Mouse (Mus musculus) layer of hippocampus, adult 2 months (tissue): ENCODE results near the gene Lama2. TPM values are rescaled to one million over a fixed set of nuclear protein-coding genes. Genes with fewer than 3 reads are reported as not detected.

Source experiments
- DNase-seq, 2 experiments: peaks; one replicate each; pipeline ENCODE4 v3.0.0; 2022; ENCODE audit warnings: low spot score in 2 of 2
- H3K27ac ChIP-seq: fragments of 200-600 bp; 2 replicates; pipeline ENCODE4 v1.8.1; 2022
- H3K4me3 ChIP-seq: fragments of 200-600 bp; 2 replicates; pipeline ENCODE4 v1.8.1; 2022; ENCODE audit warnings: mild to moderate bottlenecking
- CTCF ChIP-seq: fragments of 200-600 bp; conservative IDR thresholded peaks from 2 replicates; pipeline ENCODE4 v1.8.1; 2022; ENCODE audit warnings: antibody characterized with exemption, mild to moderate bottlenecking, moderate library complexity
- total RNA-seq, 2 experiments: library from RNA; stranded (reverse); gene quantifications; 2 replicates each; pipeline ENCODE4 v1.2.3; 2021

The Lama2 gene
- total RNA-seq, 2 experiments from 2014 or later, result 8.3 to 11.1 TPM

- Histone ChIP-seq H3K27ac (no peak overlapping the region), H3K4me3 (no peak overlapping the region)
- no peak for TF ChIP-seq CTCF
- no peak for DNase-seq
These were observed 412.2 kb downstream of the Lama2 start for GRCm38 (mm10) chr10:27207320-27207719.

- no peak for DNase-seq
- Histone ChIP-seq H3K4me3 (no peak overlapping the region), H3K27ac (no peak overlapping the region)
- no peak for TF ChIP-seq CTCF
These were observed 421.1 kb downstream of the Lama2 start for GRCm38 (mm10) chr10:27198443-27198842.

DNA sequence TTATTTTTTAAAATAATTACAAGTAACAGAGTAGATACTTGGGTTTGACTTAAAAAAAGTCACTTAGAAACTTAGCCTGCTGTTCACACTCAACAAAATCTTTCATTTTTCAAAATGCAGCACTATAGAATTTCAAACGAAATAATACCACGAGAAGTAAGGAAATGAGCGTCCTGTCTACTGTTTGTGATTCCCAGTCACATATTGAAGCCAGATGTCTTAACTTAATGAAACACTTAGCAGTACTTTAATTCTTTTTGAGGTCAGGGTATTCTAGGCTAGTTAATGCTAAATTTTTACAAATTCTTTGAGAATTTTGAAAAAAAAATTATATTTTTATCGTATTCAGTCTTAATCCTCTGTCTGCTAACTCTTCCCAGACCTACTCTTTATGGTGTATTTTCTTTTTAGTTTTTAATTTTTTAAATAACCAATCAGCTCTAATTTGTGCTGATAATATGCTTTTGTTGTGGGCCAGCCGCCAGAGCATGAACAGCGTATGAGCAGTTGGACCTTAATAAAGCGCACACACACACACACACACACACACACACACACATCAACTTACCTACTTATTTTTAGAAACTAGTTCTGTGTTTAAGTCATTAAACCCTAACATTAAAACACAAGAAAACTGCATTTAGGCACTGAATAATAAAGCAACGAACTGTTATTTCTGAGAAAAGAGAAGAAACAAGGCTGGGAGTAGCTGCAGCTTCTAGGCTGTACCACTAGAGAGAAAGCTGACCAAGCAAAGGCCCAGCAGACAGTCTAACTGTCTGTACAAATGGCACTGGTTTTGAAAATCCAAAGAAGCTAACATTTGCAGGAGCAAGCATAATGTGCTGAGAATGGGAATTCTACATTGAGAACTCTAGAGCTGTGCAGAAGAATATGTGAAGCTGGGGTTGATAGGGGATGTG, 425.3 kb downstream of the Lama2 start:
- no peak for DNase-seq
- H3K4me3 ChIP-seq, result no peak overlapping the region
- H3K27ac ChIP-seq, result no peak overlapping the region
- TF ChIP-seq CTCF, result no peak

DNA sequence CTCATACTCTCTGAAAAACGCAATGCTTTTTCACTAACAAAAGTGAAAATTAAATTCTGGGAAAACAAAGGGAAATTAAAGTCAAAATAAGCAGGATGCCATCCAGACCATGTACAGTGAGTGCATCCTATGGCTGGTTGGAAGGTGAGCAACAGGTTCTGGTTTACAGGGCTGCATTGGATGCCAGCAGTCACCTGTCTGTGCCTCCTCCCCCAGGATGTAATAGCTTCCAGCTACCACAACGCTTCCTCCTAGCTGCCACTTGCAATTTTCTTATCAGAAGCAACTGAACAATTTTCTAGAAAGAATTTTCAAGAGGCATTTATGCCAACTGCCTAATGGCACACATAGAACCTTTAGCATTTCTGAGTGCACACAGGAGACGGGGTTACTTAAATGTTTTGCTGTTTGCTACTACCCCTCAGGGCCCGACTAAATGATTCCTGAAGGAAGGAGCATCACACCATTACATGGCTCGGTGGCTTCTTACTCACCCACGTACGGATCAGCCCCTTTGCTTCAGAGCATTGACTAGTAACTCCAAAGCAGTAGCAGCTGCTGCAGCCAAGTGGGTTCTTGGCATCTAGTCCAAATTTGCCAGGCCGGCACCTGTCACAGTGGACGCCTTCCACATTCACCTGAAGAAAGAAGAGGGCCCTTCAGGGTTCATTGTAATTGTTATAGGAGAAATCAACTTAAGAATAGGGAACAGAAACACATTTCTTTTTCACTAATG, 430.8 kb downstream of the Lama2 start:
- DNase-seq, result no peak
- TF ChIP-seq CTCF, result no peak
- Histone ChIP-seq H3K4me3 (no peak overlapping the region), H3K27ac (no peak overlapping the region)

- no peak overlapping the region for H3K4me3 ChIP-seq
- no peak for TF ChIP-seq CTCF
- H3K27ac ChIP-seq, result no peak overlapping the region
- no peak for DNase-seq
These were observed 435.4 kb downstream of the Lama2 start for GRCm38 (mm10) chr10:27184185-27184584.

DNA sequence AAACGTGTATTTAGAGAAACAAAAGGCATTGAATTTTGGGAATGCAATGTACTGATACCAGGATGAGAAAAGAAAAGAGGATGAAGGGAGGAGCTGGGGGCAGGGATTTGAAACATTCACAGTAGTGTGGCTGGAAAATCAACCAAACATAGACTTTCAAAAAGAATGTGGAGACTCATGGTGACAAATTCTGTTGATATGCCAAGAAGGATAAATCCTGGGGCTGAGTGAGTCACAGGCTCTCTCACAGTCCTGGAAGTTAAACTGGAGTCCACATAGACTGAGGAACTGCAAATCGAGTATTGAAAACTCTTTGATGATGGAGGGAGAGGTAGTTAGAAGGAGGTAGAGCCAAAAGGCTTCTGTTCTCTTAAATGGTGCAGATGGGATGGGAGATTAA, 445.3 kb downstream of the Lama2 start:
- no peak for DNase-seq
- TF ChIP-seq CTCF, result no peak
- Histone ChIP-seq H3K27ac (no peak overlapping the region), H3K4me3 (no peak overlapping the region)

GRCm38 (mm10) chr10:27164738-27165137, 454.8 kb downstream of the Lama2 start:
- no peak for TF ChIP-seq CTCF
- H3K27ac ChIP-seq, result no peak overlapping the region
- H3K4me3 ChIP-seq, result no peak overlapping the region
- no peak for DNase-seq

GRCm38 (mm10) chr10:27162364-27162763, 457.2 kb downstream of the Lama2 start:
- peak; percentile 40 for TF ChIP-seq CTCF
- no peak overlapping the region for H3K4me3 ChIP-seq
- DNase-seq, result no peak
- H3K27ac ChIP-seq, result no peak overlapping the region

DNA sequence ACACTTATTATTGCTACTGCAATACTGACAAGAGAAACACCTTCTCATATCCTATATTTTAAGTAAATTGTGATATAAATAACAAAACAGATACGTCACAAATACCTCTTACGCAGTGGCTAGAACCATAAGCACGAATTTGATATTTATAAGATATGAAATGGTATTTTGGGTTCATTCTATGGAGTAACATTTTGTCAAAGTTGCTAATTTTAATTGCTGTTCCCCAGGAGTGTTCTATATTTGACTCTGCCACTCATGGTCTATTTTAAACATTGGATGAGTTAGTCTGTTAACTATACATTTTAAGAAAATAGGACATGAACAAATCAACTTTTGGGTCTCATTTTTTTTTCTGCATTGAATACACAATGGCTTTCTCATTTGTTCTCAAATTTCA, 469.3 kb downstream of the Lama2 start:
- Histone ChIP-seq H3K4me3 (no peak overlapping the region), H3K27ac (no peak overlapping the region)
- no peak for DNase-seq
- no peak for TF ChIP-seq CTCF

DNA sequence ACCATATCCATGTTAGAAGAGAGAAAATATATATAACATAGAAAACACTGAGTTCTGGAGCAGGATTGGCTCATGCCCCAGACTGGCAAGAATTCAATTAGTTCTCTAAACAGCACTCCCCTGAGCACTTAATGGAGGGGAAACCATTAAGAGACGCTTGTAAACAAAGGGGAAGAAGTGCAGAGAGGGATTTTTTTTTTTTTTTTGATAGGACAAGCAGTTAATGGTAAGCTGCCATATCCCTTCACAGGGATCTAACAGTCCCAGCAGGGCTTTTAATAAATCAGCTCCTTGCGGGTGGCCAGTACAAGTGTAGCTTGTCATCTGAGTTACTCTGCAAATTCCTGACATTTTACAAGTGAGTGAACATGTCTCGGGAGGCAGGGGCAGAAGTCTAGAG, 479.1 kb downstream of the Lama2 start:
- Histone ChIP-seq H3K4me3 (no peak overlapping the region), H3K27ac (no peak overlapping the region)
- TF ChIP-seq CTCF, result no peak
- DNase-seq, result no peak

DNA sequence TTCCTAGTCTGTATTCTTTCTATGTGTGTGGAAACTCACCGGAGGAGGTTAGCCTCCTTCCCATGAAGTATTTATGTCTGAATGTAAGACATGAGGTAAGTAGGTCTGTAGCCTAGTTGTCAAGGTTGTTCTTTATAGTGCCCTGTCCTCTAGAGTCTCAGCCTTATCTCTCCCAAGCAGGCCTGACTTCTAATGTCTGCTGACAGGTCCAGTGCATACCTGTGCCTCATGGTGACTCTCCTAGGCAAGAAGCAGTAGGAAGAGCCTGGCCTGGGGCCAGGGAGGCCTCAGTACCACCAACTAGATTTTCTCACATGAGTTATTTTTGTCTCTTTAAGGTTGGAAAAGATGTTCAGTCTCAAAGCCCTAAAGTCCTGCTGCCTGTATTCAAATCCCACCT, 483.8 kb downstream of the Lama2 start:
- Histone ChIP-seq H3K27ac (no peak overlapping the region), H3K4me3 (no peak overlapping the region)
- DNase-seq, result no peak
- no peak for TF ChIP-seq CTCF

DNA sequence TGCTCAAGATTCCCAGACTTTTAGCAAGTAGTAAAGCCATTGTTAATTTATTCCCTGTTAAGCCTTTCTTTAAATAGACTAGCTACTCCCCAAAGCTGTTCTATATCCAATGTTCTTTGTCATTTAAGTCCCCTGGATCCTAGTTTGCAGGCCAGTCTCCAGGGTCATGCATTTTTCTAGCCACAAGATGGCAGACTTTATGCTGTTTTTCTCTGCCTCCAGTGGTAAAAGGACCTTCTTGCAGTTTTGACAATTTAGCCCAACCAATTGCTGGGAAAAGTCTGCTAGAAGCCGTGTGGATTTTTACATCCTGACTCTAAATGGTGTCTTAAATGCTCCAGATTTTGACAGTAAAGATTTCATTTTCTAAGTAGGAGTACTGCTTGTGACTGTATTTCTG, 486.4 kb downstream of the Lama2 start:
- peak; percentile 89 for TF ChIP-seq CTCF
- Histone ChIP-seq H3K27ac (peak overlapping the region; percentile 55), H3K4me3 (peak overlapping the region; percentile 2; the same call in 1 of the 2 replicates)
- DNase-seq, result peak; percentile 74 to 77

DNA sequence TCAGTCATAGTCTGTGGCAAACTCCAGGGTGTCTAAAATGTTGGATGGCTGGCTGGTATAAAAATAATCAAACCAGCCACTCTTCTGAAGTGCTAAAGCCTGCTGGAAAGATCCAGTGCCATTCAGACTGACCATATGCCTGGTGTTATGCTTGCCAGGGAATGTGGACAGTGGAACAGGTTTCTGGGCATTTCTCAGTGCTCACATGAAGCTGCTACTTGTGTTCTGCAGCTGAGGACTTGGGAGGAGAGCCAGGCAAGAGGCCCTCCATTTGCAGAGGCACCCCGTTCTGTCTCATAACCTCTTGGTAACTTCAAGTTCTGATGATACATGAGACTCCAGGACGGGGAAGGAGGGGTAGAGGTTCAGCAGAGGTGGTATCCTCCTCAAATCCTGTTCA, 492.1 kb downstream of the Lama2 start:
- no peak for DNase-seq
- H3K4me3 ChIP-seq, result no peak overlapping the region
- no peak overlapping the region for H3K27ac ChIP-seq
- no peak for TF ChIP-seq CTCF
